Mouse (Mus musculus): ENCODE measurements around the gene Lpin1. TPM values are rescaled to one million over a fixed set of nuclear protein-coding genes. Genes with fewer than 3 reads are reported as not detected.

Gene Lpin1
- polyA plus RNA-seq, 1 experiment from 2014 or later, result 6.9 TPM

- WGBS (ENCODE audit: insufficient replicate concordance), result 27% methylated on average over 4 of the region's 4 CpGs
- ATAC-seq, result no peak
Measured at GRCm38 (mm10) chr12:16568496-16568895, 42.3 kb downstream of the Lpin1 start.

GRCm38 (mm10) chr12:16568090-16568489, 42.7 kb downstream of the Lpin1 start:
- Histone ChIP-seq H3K9me3 (replicated peaks) (no peaks in the 10 kb centered on the region), H3K36me3 (peaks cover 68% of the 10 kb centered on the region), H3K27me3 (replicated peaks) (no peaks in the 10 kb centered on the region), H3K27ac (no peak overlapping the region), H3K4me3 (no peak overlapping the region), H3K9ac (no peak overlapping the region), H3K4me1 (no peaks in the 10 kb centered on the region), H3K4me2 (no peak overlapping the region)
- no peak for ATAC-seq
- 85% methylated on average over 6 of the region's 6 CpGs for WGBS (ENCODE audit: insufficient replicate concordance)

More at GRCm38 (mm10) chr12:16568496-16568895, 42.3 kb downstream of the Lpin1 start:
- Histone ChIP-seq H3K27ac (no peak overlapping the region), H3K4me3 (no peak overlapping the region), H3K9ac (no peak overlapping the region), H3K9me3 (replicated peaks) (no peaks in the 10 kb centered on the region), H3K4me1 (no peaks in the 10 kb centered on the region), H3K27me3 (replicated peaks) (no peaks in the 10 kb centered on the region), H3K36me3 (peaks cover 68% of the 10 kb centered on the region), H3K4me2 (no peak overlapping the region)

DNA sequence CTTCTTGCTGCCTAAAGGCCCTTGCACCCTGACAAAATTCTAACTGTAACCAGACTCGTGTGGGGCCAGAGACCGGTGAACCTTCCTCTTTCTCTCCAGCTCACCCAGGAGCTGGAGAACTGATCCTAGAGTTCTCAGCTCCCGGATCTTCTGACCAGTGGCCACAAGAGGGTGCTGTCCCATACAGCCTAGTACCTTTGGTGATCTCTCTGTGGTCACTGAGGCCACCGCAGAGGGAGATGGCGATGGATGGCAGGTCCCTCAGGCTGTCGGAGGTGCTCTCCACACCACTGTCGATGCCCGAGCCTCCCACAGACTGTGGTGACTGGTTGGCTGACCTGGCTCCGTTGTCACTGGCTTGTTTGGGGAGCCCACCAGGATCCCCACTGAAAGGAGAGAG, 47.3 kb downstream of the Lpin1 start:
- no peaks in the 10 kb centered on the region for H3K27me3 ChIP-seq (replicated peaks)
- H3K4me1 ChIP-seq, result no peaks in the 10 kb centered on the region
- WGBS (ENCODE audit: insufficient replicate concordance), result 50% methylated on average over 9 of the region's 9 CpGs
- H3K4me3 ChIP-seq, result no peak overlapping the region
- no peak overlapping the region for H3K4me2 ChIP-seq
- H3K9ac ChIP-seq, result no peak overlapping the region
- no peaks in the 10 kb centered on the region for H3K9me3 ChIP-seq (replicated peaks)
- H3K27ac ChIP-seq, result no peak overlapping the region
- peaks cover 65% of the 10 kb centered on the region for H3K36me3 ChIP-seq
- ATAC-seq, result 0 out of 2 replicates have a peak, but pooled peaks have one; percentile 6

DNA sequence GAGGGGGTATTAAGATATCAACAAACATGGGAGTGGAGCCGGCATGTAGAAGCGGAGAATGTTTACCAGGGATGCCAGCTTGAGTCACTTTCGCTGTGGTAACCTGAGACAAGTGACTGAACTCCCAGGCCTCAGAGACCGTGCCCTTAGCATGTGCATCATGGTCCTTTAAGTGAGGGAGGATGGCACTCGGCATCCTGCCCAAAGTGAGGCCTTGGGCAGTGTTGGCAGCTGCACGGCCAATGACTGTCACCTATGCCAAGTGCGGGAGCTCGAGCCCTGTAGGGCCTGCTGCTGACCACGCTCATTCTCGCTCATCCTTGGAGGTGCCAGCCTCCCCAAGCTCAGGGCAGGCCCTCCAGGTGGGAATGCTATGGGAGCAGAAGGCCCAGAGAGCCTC, 48.1 kb downstream of the Lpin1 start:
- Histone ChIP-seq H3K36me3 (peaks cover 65% of the 10 kb centered on the region), H3K9me3 (replicated peaks) (no peaks in the 10 kb centered on the region), H3K4me3 (no peak overlapping the region), H3K27me3 (replicated peaks) (no peaks in the 10 kb centered on the region), H3K4me2 (no peak overlapping the region), H3K9ac (no peak overlapping the region), H3K27ac (no peak overlapping the region), H3K4me1 (no peaks in the 10 kb centered on the region)
- WGBS (ENCODE audit: insufficient replicate concordance), result 83% methylated on average over 10 of the region's 10 CpGs
- ATAC-seq, result no peak

DNA sequence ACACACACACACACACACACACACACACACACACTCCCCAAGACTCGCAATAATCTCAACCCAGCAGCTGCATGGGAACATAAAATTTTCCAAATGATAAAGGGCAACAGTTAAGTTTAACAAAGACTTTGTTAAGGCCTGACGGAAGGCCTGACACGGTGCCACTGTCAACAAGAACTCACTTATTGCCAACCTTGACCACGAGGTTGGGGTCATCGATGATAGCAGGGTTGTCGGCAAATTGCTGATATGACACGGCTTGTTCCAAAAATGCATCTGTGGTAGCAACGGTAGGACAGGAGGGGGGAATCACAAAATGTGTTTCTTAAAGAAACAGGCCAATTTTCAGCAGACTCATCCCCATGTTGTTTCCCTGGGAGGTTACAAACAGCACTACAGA, 48.6 kb downstream of the Lpin1 start:
- H3K9me3 ChIP-seq (replicated peaks), result no peaks in the 10 kb centered on the region
- H3K9ac ChIP-seq, result no peak overlapping the region
- H3K27me3 ChIP-seq (replicated peaks), result no peaks in the 10 kb centered on the region
- H3K4me3 ChIP-seq, result no peak overlapping the region
- no peak for ATAC-seq
- H3K36me3 ChIP-seq, result peaks cover 66% of the 10 kb centered on the region
- 58% methylated on average over 8 of the region's 8 CpGs for WGBS (ENCODE audit: insufficient replicate concordance)
- H3K4me1 ChIP-seq, result no peaks in the 10 kb centered on the region
- no peak overlapping the region for H3K27ac ChIP-seq
- no peak overlapping the region for H3K4me2 ChIP-seq

DNA sequence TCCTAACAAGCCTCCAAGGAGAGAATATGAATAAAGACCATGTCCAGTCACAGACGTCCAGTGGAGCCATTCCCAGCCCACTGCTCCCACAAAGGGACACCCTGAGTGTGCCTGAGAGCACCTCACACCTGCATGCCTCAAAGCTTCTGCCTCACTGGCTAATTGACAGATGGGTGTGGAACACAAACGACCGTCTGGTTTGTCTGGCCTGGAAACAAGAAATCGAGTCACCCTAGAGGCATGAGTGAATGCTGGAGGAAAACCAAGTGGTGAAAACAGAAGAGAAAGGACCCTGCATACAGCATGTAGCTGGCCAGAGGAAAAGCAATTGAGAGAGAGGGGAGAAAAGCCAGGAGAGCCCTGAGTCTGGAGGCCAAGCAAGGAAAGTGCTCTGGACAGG, 53.5 kb downstream of the Lpin1 start:
- no peak overlapping the region for H3K9ac ChIP-seq
- H3K9me3 ChIP-seq (replicated peaks), result no peaks in the 10 kb centered on the region
- H3K4me2 ChIP-seq, result no peak overlapping the region
- H3K27ac ChIP-seq, result no peak overlapping the region
- no peaks in the 10 kb centered on the region for H3K27me3 ChIP-seq (replicated peaks)
- 67% methylated on average over 4 of the region's 4 CpGs for WGBS (ENCODE audit: insufficient replicate concordance)
- H3K4me3 ChIP-seq, result no peak overlapping the region
- no peaks in the 10 kb centered on the region for H3K4me1 ChIP-seq
- ATAC-seq, result no peak
- H3K36me3 ChIP-seq, result peaks cover 61% of the 10 kb centered on the region

DNA sequence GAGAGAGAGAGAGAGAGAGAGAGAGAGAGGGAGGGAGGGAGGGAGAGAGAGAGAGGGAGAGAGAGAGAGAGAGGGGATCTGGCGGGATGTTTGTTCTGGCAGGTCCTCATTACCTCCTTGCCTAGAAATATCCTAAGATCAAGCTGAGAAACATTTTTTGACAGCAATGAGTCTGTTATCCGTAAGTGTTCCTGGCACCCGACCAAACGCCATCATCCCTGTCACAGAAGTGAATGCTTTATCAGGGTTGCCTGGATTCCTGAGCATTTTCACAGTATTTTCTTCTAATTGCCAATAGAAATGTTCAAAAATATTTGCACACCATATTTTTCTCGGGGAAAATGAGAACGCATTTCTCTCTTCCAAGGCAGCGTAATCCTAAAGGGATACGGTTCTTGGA, 56.6 kb downstream of the Lpin1 start:
- no peaks in the 10 kb centered on the region for H3K9me3 ChIP-seq (replicated peaks)
- peaks cover 57% of the 10 kb centered on the region for H3K36me3 ChIP-seq
- WGBS (ENCODE audit: insufficient replicate concordance), result 81% methylated on average over 8 of the region's 8 CpGs
- H3K27me3 ChIP-seq (replicated peaks), result no peaks in the 10 kb centered on the region
- H3K27ac ChIP-seq, result no peak overlapping the region
- no peak overlapping the region for H3K4me3 ChIP-seq
- H3K4me1 ChIP-seq, result no peaks in the 10 kb centered on the region
- no peak overlapping the region for H3K9ac ChIP-seq
- ATAC-seq, result no peak
- H3K4me2 ChIP-seq, result no peak overlapping the region

GRCm38 (mm10) chr12:16552108-16552771, 58.5 kb downstream of the Lpin1 start:
- Histone ChIP-seq H3K9ac (no peak overlapping the region), H3K4me1 (no peaks in the 10 kb centered on the region), H3K4me2 (no peak overlapping the region), H3K9me3 (replicated peaks) (no peaks in the 10 kb centered on the region), H3K4me3 (no peak overlapping the region), H3K36me3 (peaks cover 65% of the 10 kb centered on the region), H3K27me3 (replicated peaks) (no peaks in the 10 kb centered on the region), H3K27ac (no peak overlapping the region)
- 80% methylated on average over 13 of the region's 13 CpGs for WGBS (ENCODE audit: insufficient replicate concordance)
- ATAC-seq, result no peak

GRCm38 (mm10) chr12:16550983-16551454, 59.7 kb downstream of the Lpin1 start:
- Histone ChIP-seq H3K9me3 (replicated peaks) (no peaks in the 10 kb centered on the region), H3K4me2 (no peak overlapping the region), H3K27me3 (replicated peaks) (no peaks in the 10 kb centered on the region), H3K36me3 (peaks cover 65% of the 10 kb centered on the region), H3K4me1 (no peaks in the 10 kb centered on the region), H3K4me3 (no peak overlapping the region), H3K9ac (no peak overlapping the region), H3K27ac (no peak overlapping the region)
- no peak for ATAC-seq
- 80% methylated on average over 12 of the region's 12 CpGs for WGBS (ENCODE audit: insufficient replicate concordance)

GRCm38 (mm10) chr12:16548824-16549375, 61.9 kb downstream of the Lpin1 start:
- H3K4me3 ChIP-seq, result no peak overlapping the region
- no peak overlapping the region for H3K27ac ChIP-seq
- H3K4me2 ChIP-seq, result no peak overlapping the region
- WGBS (ENCODE audit: insufficient replicate concordance), result 84% methylated on average over 12 of the region's 12 CpGs
- H3K4me1 ChIP-seq, result no peaks in the 10 kb centered on the region
- H3K9ac ChIP-seq, result no peak overlapping the region
- H3K36me3 ChIP-seq, result peaks cover 80% of the 10 kb centered on the region
- H3K9me3 ChIP-seq (replicated peaks), result no peaks in the 10 kb centered on the region
- no peaks in the 10 kb centered on the region for H3K27me3 ChIP-seq (replicated peaks)
- no peak for ATAC-seq

- no peaks in the 10 kb centered on the region for H3K4me1 ChIP-seq
- ATAC-seq, result no peak
- H3K27me3 ChIP-seq (replicated peaks), result no peaks in the 10 kb centered on the region
- 79% methylated on average over 5 of the region's 5 CpGs for WGBS (ENCODE audit: insufficient replicate concordance)
- H3K36me3 ChIP-seq, result peaks cover 85% of the 10 kb centered on the region
- no peaks in the 10 kb centered on the region for H3K9me3 ChIP-seq (replicated peaks)
- H3K4me3 ChIP-seq, result no peak overlapping the region
- no peak overlapping the region for H3K27ac ChIP-seq
- no peak overlapping the region for H3K9ac ChIP-seq
- H3K4me2 ChIP-seq, result no peak overlapping the region
Measured at GRCm38 (mm10) chr12:16541606-16542005, 69.2 kb downstream of the Lpin1 start.

GRCm38 (mm10) chr12:16540712-16541111, 70.1 kb downstream of the Lpin1 start:
- 80% methylated on average over 8 of the region's 8 CpGs for WGBS (ENCODE audit: insufficient replicate concordance)
- Histone ChIP-seq H3K4me1 (no peaks in the 10 kb centered on the region), H3K4me3 (no peak overlapping the region), H3K36me3 (peaks cover 78% of the 10 kb centered on the region), H3K27me3 (replicated peaks) (no peaks in the 10 kb centered on the region), H3K4me2 (no peak overlapping the region), H3K27ac (no peak overlapping the region), H3K9ac (no peak overlapping the region), H3K9me3 (replicated peaks) (no peaks in the 10 kb centered on the region)
- no peak for ATAC-seq
